Mouse (Mus musculus): ENCODE measurements around the gene Btbd8.

Gene Btbd8

GRCm38 (mm10) chr5:107449620-107450019 lies 11.8 kb downstream of the Btbd8 start:
- DNase-seq (ENCODE audit: low spot score), result no peak

GRCm38 (mm10) chr5:107450299-107450698 lies 12.5 kb downstream of the Btbd8 start:
- no peak for DNase-seq (ENCODE audit: low spot score)

GRCm38 (mm10) chr5:107462147-107463076 lies 24.6 kb downstream of the Btbd8 start:
- no peak for DNase-seq (ENCODE audit: low spot score)

- DNase-seq (ENCODE audit: low spot score), result no peak
These were observed 28.7 kb downstream of the Btbd8 start for GRCm38 (mm10) chr5:107466501-107466900.

- DNase-seq (ENCODE audit: low spot score), result no peak
These were observed 29.3 kb downstream of the Btbd8 start for GRCm38 (mm10) chr5:107467098-107467497.

- no peak for DNase-seq (ENCODE audit: low spot score)
These were observed 33.0 kb downstream of the Btbd8 start for GRCm38 (mm10) chr5:107470600-107471329.

- DNase-seq (ENCODE audit: low spot score), result no peak
These were observed 42.4 kb downstream of the Btbd8 start for GRCm38 (mm10) chr5:107480194-107480593.

- no peak for DNase-seq (ENCODE audit: low spot score)
These were observed 51.2 kb downstream of the Btbd8 start for GRCm38 (mm10) chr5:107488996-107489395.

- no peak for DNase-seq (ENCODE audit: low spot score)
These were observed 53.2 kb downstream of the Btbd8 start for GRCm38 (mm10) chr5:107491036-107491435.

- no peak for DNase-seq (ENCODE audit: low spot score)
These were observed 54.7 kb downstream of the Btbd8 start for GRCm38 (mm10) chr5:107492471-107492870.

GRCm38 (mm10) chr5:107494759-107495158 lies 57.0 kb downstream of the Btbd8 start:
- DNase-seq (ENCODE audit: low spot score), result no peak

GRCm38 (mm10) chr5:107496047-107496446 lies 58.2 kb downstream of the Btbd8 start:
- DNase-seq (ENCODE audit: low spot score), result no peak

- DNase-seq (ENCODE audit: low spot score), result peak; percentile 71
These were observed 60.0 kb downstream of the Btbd8 start for GRCm38 (mm10) chr5:107497519-107498501.

- no peak for DNase-seq (ENCODE audit: low spot score)
These were observed 61.1 kb downstream of the Btbd8 start for GRCm38 (mm10) chr5:107498806-107499310.

- DNase-seq (ENCODE audit: low spot score), result no peak
These were observed 62.2 kb downstream of the Btbd8 start for GRCm38 (mm10) chr5:107499891-107500535.

GRCm38 (mm10) chr5:107500741-107501140 lies 62.9 kb downstream of the Btbd8 start:
- DNase-seq (ENCODE audit: low spot score), result no peak

- DNase-seq (ENCODE audit: low spot score), result no peak
These were observed 69.5 kb downstream of the Btbd8 start, which contains the start of gene Gm42669 for GRCm38 (mm10) chr5:107507321-107507720. TSS of gene Gm42669 (plus strand) at chr5:107507621.

GRCm38 (mm10) chr5:107510503-107510902 lies 72.7 kb downstream of the Btbd8 start:
- DNase-seq (ENCODE audit: low spot score), result no peak

GRCm38 (mm10) chr5:107511326-107511725 lies 73.5 kb downstream of the Btbd8 start:
- no peak for DNase-seq (ENCODE audit: low spot score)

- no peak for DNase-seq (ENCODE audit: low spot score)
These were observed 75.8 kb downstream of the Btbd8 start for GRCm38 (mm10) chr5:107513583-107513982.

GRCm38 (mm10) chr5:107515453-107515852 lies 77.7 kb downstream of the Btbd8 start:
- DNase-seq (ENCODE audit: low spot score), result no peak
